Mouse (Mus musculus) large intestine, adult 2 months (tissue): ENCODE results near the gene Traf6. TPM values are rescaled to one million over a fixed set of nuclear protein-coding genes. Genes with fewer than 3 reads are reported as not detected.

Experiments used
- DNase-seq: peaks from one replicate; pipeline ENCODE4 v3.0.0-alpha.2; 2012; ENCODE audit warnings: low read depth, low spot score
- WGBS: fragments of 180-500 bp; shearing (Covaris S2); methylation state at CpG from one replicate; pipeline ENCODE4 v1.1.7; 2018; 5-methylcytosine and 5-hydroxymethylcytosine counted together
- polyA plus RNA-seq: library from polyadenylated mRNA; depleted of rRNA; stranded (reverse); fragments of >200 nt; gene quantifications from 2 replicates; pipeline ENCODE4 v1.2.3, GENCODE M21; 2012; rRNA removed

Traf6 gene
- 6.0 and 9.2 TPM in 2 replicates for polyA plus RNA-seq

- under 1% methylated on average over 67 of the region's 68 CpGs for WGBS
- peak; percentile 27 for DNase-seq
These were observed at the start of gene Traf6 for GRCm38 (mm10) chr2:101678236-101679021. TSS of gene Traf6 (plus strand) at chr2:101678429.

GRCm38 (mm10) chr2:101638979-101639839 lies 39.0 kb upstream of the Traf6 start:
- DNase-seq: no peak
- WGBS: 70% methylated on average over 7 of the region's 7 CpGs

DNA sequence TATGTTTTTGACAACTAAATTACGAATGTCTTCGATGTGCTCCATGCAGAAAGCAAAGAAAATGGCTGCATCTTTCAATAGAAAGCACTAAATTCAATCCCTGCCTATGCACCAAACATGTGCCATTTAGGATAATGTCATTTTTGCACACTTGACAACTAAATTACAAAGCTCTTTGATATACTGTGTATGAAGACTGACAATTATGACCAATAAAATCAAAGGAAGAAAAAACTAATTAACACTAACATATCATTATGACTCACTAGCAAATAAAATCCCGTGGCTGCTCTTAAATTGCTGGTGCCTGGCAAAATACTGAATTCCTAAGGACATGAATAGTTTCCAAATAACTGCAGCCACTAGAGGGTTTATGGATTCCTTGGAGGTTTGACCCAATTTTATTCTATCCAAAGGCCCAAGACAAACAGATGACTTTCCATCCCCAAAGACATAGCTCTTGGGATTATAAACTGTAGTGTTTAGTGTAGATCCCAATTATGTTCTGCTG lies 38.3 kb upstream of the Traf6 start:
- DNase-seq: no peak
- WGBS: 51% methylated on average over 3 of the region's 3 CpGs

GRCm38 (mm10) chr2:101645841-101646240 lies 32.4 kb upstream of the Traf6 start:
- whole genome bisulfite sequencing: 92% methylated on average over 1 of the region's 1 CpGs
- DNase-seq: no peak

DNA sequence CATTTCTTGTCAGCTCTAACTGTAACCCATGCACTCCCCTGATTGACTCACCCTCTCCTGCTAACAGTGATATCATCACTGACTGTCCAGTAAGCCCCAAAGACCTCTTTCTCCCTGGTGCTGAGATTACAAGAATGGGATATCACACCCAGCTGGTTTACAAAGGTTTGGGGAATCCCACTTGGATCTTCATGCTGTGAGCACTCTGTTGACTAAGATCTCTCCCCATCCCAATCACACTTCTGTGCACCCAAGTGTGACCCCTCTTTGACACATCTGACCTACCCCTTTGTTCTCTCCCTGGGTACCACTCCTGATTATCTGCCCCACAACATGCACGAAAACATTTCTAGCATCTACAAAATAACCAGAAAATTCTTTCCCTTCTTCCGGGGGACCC lies 29.9 kb upstream of the Traf6 start:
- 83% methylated on average over 2 of the region's 2 CpGs for WGBS
- no peak for DNase-seq

GRCm38 (mm10) chr2:101649114-101649671 lies 29.0 kb upstream of the Traf6 start, which contains the start of the genes Rag1 and B230118H07Rik:
TSS of gene Rag1 (minus strand) at chr2:101649501.
TSS of gene B230118H07Rik (minus strand) at chr2:101649532.
- WGBS: 44% methylated on average over 8 of the region's 8 CpGs

DNA sequence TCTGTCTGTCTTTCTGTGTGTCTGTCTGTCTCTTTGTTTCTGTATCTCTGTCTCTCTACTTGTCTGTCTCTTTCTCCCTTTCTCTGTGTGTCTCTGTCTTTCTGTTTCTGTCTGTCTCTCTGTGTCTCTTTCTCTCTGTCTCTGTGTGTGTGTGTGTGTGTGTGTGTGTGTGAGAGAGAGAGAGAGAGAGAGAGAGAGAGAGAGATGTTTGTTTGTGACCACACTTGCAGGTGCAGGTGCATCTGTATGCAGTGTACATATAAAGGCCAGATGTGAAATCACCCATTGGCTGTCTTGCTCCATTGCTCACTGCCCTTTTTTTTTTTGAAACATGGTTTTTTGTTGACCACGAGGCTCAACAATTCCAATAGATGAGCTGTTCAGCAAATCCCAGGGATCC lies 27.8 kb upstream of the Traf6 start:
- DNase-seq: no peak
- WGBS: 24% methylated on average over 1 of the region's 1 CpGs

More at GRCm38 (mm10) chr2:101649114-101649671, 29.0 kb upstream of the Traf6 start, which contains the start of the genes Rag1 and B230118H07Rik:
- DNase-seq: no peak

GRCm38 (mm10) chr2:101652204-101652920 lies 25.9 kb upstream of the Traf6 start:
- 48% methylated on average over 14 of the region's 14 CpGs for WGBS
- DNase-seq: no peak

DNA sequence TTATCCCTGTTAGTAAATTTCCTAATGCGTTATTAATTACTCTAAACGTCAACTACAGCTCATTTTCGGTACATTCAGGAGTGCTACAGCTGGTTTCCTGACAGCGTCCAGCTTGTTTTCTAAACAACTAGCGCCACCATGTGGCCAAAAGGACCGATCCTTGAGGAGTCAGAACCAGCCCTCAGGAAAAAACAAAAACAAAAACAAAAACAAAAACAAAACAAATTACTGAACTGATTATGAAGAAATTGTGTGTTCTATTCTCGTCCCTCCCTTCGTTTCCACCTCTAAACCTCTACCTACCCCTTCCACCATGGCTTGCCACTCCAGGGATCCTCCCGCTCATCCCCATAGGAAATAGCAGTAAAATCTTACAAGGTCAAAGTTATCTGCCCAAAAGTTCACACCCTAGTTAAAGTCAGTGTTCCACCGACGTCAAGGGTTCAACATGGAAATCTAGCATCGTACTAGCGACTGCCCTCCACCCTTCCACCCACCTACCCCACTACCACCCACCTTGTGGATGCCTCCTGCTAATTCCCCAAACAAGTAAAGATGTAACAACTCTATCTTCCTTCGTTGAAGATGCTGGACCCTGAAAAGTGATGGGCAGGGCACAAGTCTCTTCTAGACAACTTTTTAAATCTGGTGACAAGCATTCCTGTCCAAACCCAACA lies 25.2 kb upstream of the Traf6 start:
- peak; percentile 29 for DNase-seq
- WGBS: 13% methylated on average over 14 of the region's 14 CpGs

- DNase-seq: peak; percentile 19
- WGBS: 36% methylated on average over 2 of the region's 2 CpGs
These were observed 17.7 kb upstream of the Traf6 start for GRCm38 (mm10) chr2:101660536-101660935.

DNA sequence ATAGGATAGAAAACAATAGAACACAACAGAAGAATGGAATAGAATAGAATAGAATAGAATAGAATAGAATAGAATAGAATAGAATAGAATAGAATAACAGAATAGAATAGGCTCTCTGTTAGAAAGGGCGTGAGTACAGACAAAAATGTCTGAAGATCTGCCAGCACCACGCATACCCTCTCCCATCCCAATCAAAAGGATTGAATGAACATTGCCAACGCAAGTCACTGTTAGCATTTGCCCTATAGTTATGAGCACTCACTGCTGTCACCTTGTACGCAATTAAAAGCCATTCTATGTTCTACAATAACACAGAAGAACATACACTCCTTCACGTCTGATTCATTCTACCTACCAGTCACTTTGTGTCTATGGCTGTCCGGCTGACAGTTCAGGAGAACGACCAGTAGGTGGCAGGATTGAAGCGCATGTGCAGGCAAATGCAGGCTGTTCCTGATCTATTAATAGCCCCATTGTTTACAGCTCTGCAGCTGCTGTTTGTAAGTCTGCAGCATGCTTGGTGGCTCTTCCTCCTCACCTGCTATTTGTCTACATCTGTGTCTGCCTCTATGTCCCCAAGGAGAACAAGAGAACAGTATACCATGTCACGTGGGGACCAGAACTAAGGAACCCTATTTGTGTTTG lies 13.0 kb upstream of the Traf6 start:
- no peak for DNase-seq
- 24% methylated on average over 9 of the region's 9 CpGs for WGBS

GRCm38 (mm10) chr2:101665703-101666092 lies 12.5 kb upstream of the Traf6 start:
- no peak for DNase-seq
- WGBS: 87% methylated on average over 3 of the region's 3 CpGs

DNA sequence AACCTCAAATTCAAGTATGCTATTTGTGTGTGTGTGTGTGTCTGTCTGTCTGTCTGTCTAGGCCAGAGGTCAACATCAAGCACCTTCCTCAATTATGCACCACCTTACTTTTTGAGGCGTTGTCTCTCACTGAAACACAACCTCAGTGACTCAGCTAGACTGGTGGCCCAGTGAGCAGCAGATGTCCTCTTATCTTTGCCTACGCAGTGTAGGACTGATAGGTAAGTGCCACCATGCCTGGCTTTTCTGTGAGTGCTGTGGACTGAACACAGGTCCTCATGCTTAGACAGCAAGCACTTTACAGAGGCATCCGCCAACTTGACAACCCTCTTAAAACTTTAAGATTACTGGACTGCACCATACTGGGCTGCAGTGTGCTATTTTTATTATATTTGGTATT lies 9.5 kb upstream of the Traf6 start:
- no peak for DNase-seq
- 80% methylated on average over 3 of the region's 3 CpGs for WGBS

DNA sequence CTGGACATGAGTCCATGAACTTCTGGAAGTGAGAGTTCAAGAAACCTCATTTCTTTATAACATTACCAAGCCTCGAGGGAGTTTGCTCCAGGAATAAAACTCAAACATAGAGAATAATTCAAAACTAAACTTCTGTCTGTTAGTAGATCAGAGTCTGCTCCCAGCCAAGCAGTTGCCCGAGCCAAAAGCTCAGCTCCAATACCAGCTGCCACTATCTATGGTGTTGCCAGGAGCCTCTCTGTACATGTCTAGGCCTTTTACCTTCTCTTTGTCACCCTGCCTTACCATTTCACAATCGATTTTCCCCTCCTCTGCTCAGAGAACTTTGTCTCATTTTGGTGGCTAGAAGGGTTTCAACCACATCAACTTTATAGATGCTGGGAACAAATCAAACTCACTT lies 4.7 kb upstream of the Traf6 start:
- WGBS: 56% methylated on average over 3 of the region's 3 CpGs
- no peak for DNase-seq

- DNase-seq: no peak
- WGBS: 3% methylated on average over 15 of the region's 15 CpGs
These were observed 1.0 kb downstream of the Traf6 start for GRCm38 (mm10) chr2:101679164-101679784.

- 72% methylated on average over 12 of the region's 12 CpGs for WGBS
- DNase-seq: no peak
These were observed 6.2 kb downstream of the Traf6 start for GRCm38 (mm10) chr2:101684421-101684820.

GRCm38 (mm10) chr2:101688011-101688410 lies 9.8 kb downstream of the Traf6 start:
- WGBS: 91% methylated on average over 5 of the region's 5 CpGs
- no peak for DNase-seq

GRCm38 (mm10) chr2:101690252-101690827 lies 12.1 kb downstream of the Traf6 start:
- 77% methylated on average over 9 of the region's 9 CpGs for WGBS
- DNase-seq: no peak
